Mouse (Mus musculus) testis, adult 2 months (tissue): ENCODE measurements around the gene Plk5.

Source experiments
- CTCF ChIP-seq: fragments of 200-500 bp; IDR thresholded peaks from 2 replicates; pipeline ENCODE4 v1.5.1; 2012; ENCODE audit warnings: low read depth, mild to moderate bottlenecking, inconsistent platforms, low read length, moderate library complexity; ENCODE audit not compliant: control insufficient read depth, insufficient read depth, insufficient replicate concordance
- POLR2A ChIP-seq: fragments of 200-500 bp; IDR thresholded peaks from 2 replicates; pipeline ENCODE4 v1.6.1; 2012; ENCODE audit warnings: low read depth, mild to moderate bottlenecking, inconsistent platforms, low read length, moderate library complexity; ENCODE audit not compliant: control insufficient read depth

DNA sequence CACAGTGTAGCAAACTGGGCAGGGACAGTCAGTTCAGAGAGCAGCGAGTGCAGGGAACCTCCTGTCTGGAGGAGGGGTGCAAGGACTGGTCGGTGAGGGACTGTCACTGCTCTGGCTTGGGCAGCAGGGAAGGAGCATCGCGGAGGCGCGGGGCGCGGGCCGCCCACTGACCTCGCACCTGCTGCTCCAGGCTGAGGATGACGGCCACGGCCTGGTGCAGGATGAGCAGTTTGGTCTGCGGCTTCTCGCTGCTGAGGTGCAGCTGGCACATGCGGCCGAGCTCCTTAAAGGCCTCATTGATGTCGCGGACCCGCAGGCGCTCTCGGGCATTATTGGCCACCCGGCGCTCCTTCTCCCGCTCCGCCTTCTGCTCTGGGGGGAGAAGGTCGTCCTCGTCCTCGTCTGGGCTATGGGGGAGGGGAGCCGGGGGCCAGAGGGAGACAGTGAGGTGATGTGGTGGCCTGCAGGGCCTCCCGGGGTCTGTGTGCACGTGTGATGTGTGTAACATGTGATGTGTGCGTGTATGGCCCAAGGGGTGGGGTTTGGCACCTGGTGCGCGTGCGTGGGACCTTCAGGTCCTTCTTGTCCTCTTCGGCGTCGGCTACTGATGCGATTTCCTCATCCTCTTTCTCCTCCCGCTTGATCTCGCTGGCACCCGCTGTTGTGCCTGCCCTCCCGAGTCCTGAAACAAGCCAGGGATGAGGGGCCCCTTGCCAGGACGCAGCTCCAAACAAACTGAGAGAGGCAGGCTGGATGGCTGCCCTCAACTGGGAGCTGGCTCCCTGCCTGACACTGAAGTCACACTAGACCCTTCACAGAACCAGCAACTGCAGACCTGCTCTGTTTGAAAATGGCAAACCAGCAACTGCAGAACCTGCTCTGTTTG, 56.6 kb downstream of the Plk5 start:
- TF ChIP-seq CTCF = no peak
- no peak for TF ChIP-seq POLR2A
